Mouse (Mus musculus) natural killer cell, adult 2 months (primary cell): ENCODE measurements at regions not wholly inside any gene's neighbourhood (a gene's known extent, or its start where the extent isn't known, plus 50 kb on each side); places are given as distances from the start of the nearest gene placed in this dataset.

ENCODE experiments used
- DNase-seq, 2 experiments: peaks; one replicate each; pipeline ENCODE4 v3.0.0; 2022; ENCODE audit warnings: low spot score in 2 of 2

DNA sequence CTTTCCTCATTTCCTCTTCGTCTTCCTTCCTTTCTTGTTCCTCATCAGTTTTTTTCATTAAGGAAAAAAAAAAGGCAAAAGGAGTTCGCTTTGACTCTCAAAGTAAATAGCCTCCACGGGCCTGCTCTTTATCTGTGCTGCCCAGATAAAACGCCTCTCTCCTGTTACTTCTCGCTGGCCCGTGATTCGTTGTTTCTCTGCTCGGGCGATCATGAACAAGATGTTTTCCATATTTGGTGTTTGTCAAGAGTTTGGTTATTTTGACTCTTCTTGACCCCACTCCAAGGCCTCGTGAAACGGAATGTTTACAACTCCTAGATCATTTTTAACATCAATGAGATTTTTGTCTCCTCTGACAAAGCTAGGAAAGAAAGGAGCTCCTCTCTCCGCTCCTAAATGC, 288.4 kb upstream of the Atp5g3 start:
- no peak for DNase-seq

DNA sequence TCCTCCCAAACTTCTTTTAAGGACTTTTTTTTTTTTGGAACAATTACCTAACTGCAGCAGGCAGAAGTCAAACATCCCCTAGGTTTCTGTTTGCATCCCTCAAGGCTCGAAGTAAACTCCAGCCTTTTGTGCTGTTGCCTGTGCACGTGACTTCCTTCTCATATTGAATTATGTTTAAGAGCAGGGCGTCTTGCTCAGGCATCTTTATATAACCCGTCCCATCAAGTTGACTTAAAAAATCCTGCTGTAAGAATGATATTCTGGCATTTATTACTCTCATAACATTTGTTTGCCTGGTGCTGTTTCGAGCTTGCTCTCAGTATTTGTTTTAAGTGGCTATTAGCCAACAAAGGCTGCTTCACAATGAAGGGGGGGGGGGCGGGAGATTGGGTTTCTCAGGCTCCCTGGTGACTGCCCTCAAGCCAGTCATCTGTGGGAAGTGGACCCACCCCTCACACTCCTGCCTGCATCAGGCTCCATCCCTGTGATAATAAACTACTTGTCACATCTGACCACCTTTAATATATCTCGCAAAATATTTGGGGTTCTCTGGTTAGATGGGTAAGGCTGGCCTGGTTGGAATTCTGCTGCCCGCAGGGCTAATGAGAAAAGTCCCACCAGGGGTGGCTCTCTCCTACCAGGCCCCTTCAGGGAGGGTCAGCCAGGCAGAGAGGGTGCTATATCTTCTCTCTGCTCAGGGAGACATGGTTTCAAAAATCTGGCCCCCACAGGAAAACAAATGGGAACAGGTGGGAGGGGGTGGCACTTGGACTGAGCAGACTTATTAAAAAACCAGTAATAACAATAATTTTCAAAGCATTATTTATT, 277.1 kb upstream of the Atp5g3 start:
- no peak for DNase-seq

DNA sequence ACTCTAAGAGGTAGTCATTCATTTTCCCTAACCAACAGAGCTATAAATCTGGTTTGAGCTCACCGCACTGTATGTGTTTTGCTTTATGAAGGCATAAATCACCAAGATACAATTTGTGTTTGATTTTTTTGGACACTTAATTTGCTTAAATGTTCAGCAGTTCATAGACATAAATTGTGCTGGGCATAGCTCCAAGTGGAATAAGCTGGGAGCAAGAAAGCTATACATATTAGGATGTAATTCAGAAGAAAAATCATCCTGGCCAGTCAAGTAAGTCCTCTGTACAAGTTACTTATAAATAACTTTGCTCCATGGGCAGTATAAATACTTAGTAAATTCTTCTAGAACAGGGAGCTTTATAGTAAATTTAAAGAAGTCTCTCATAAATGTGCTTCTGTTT, 267.0 kb upstream of the Atp5g3 start:
- DNase-seq: no peak

DNA sequence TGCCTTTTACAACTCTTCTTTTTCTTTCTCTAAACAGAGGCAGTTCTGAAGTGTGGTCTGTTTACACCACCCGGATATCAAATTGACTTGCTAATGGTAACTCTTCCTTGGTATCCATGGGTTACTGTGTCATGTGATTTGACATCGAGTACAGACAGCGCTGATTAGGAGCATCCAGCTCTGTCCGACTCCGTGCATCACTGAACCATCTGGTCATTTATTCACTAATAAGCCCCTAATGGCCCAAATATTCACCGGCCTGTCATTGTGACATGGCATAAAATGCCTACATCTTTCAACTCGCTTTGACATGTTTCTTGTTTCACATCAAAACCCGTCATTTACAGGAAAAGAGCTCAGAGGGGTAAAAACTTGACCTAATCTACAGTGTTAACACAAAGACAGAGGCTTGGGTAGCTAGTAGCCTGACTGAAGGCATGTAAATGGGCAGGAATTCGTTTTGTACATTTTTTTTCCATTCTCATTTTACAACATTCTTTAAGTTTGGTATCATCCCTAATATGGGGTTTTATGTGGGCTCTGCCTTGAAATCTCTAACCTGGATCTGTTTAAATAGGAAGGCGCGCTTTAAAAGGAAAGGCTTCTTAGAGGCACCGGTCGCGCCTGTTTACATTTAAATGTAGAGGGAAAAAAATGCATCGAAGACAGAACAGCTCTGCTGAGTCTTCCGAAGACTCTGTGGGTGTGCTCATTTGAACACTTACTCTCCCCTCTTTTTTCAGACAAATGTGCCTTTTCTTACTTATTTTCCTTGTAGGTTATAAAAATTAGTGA, 257.8 kb upstream of the Atp5g3 start:
- no peak for DNase-seq

DNA sequence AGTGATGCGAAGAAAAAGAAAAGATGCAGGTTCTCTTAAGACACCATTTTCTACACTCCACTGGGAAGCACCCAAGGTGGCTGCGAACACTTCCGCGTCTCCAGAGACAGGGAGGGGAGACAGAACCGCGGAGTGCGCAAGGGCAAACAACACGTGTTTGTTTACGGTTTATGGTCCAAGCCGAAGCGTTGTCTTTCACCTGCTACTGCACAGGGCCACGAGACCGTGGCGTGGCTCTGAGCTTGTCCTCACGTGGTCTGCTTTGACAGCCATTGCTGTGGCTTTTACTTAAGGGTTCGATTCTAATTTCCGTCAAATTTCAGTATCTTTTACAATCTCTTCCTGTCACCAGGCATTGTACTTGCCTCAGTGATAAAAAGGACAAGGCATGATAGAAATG, 257.2 kb upstream of the Atp5g3 start:
- no peak for DNase-seq

DNA sequence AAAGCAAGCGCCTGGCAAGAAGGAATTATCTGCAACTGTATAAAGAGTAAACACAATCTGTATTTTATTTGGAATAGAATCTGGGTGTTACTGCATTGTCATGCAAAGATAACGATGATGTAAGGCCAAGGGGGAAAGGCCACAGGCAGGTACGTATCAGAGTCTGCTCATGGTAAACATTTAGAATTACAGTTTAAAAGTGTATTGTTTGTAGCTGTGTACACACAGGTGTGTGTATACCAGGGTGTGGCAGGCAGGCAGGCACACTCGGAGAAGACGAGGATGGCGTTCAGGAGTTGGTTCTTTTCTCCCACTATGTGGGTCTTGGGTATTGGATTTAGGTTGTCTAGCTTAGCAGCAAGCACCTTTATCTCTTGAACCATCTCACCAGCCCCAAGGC, 242.9 kb upstream of the Atp5g3 start:
- DNase-seq: no peak

DNA sequence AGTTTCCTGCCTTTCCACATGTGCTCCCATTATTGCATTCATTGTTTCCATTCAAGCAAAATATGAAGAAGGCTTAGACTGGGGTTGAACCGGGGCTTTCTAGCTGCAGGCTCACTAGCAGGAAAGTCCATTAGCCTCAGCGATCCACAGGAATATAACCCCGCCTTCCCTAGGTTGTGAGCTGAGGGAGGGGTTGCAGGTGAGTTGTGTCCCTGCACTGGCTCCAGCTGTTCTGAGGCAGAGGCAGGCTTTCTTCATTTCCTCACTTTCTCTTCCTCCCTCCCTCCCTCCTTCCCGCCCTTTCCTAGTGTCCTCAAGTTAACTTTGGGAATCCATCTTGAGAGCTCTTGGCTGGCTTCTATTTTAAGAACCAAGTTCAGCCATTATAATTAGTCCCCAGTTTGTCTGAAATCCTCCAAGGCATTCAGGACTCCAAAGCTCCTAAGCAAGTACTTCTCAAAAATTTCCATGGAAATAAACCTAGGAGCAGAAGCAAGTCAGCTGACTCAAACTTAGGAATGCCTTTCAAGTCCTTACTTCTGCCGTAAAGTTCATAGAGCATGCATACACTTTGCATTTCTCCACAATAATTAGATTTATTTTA, 242.2 kb upstream of the Atp5g3 start:
- no peak for DNase-seq

DNA sequence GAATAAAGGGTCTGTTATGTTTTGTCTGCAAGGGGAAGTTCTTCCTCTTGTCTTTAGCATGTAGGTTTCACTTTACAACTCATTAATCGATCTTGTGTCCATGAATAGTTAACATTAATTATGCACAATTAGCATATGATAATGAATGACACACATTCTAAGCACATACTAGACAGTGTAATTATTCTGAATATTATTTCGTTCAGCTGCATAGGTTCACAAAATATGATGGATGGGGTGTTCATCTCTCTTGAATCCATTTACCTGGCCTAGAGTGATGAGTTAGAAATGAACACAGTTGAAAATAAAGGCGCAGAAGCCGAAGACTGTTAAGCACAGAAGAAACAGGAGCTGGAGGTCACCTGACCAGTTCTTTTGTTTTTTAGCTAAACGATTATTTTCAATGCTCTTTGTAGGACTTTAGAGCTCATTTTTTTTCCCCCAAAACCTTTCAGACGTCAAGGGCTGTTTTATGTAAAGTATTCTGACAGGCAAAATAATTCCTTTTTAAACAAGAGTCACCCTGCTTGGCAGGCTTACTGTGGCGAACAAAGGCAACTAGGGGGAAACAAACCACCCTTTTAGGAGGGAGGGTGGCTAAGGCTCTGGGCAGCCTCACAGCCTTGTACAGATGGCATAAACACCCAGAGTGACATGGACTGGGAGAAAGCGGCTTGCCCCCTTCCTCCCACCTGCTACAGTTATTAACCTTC, 241.6 kb upstream of the Atp5g3 start:
- DNase-seq: no peak

DNA sequence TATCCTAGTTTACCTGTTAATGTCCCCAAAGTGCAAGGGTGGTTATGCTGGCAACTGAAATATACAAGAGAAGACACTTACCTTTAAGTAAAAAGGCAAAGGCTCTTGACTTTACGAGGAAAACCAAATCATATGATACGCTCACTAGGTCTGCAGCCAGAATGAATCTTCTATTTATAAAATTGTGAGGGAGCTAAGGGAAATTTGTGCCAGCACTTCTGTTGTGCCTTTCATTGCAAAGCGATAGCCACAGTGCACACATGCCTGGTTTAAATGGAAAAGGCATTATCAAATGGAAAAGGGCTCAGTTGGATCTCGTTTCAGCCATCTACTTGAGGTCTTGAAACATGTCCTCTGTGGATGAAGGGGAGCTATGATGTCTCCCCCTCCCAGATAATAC, 236.1 kb upstream of the Atp5g3 start:
- DNase-seq: no peak

DNA sequence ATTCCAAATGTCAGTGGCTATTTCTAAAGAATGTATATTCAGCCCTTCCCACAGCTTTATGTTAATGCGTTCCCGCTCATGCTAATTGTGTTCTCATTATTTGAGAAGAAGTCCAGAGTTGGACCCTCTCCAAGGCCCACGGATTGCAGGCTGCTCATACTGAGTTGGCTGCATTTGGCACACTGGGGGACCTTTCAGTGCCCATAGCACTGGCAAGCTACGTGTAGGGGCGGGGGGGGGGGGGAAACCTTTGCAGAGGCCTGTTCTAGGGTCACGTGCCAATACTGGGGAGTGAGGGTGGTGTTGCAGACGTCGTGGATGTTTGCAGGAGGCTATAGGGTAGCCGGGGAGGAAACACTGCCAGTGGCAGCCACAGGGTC, 225.5 kb upstream of the Atp5g3 start:
- DNase-seq: no peak

DNA sequence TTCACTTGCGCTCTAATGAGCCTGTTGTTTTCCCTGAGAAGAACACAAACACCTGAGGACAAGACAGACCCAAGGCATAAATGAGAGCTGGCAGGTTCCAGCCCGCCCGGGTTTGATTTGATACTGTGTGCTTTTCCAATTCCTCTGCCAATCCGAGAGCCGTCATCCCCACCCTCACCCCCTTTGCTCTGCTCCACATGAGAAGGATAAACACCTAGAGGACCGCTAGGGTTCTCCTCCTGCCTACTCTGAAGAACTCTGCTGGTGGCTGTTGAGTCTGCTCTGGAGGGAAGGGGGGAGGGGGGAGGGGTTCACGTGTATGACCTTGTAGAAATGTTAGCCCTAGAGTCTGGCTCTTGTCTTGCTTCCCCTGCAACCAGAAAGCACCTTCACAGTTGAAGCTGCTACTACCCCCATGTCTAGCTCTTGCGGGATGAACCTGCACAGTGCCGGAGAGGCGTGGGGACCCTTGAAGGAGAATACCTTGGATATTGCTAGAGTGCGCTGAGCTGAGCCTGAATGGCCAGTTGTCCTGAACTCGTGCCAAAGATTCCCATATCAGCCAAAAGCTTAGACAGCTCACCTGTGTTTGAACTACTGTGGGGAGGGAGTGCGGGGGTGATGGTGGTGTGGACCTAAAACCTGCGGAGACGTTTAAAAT, 225.0 kb upstream of the Atp5g3 start:
- DNase-seq: no peak

DNA sequence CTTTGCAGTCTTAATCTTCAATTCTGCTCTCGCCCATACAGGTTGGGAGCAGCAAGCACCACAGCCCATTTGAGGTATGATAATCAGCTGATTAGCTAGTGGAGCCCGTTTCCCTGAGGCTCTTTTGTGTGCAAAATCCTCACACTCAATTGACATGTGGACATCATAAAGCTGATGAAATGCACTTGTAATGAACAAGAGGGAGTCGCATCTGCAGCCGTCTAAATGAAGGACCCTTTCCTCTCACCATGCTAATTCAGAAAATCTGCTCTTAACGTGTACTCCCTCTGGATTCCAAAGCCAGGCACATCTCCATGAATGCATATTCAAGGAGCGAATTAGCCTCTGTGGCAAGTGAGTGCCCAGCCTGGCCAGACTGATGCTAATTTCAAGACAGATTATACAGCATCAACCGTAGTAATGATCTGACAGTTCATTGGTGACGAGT, 219.0 kb upstream of the Atp5g3 start:
- DNase-seq: no peak

DNA sequence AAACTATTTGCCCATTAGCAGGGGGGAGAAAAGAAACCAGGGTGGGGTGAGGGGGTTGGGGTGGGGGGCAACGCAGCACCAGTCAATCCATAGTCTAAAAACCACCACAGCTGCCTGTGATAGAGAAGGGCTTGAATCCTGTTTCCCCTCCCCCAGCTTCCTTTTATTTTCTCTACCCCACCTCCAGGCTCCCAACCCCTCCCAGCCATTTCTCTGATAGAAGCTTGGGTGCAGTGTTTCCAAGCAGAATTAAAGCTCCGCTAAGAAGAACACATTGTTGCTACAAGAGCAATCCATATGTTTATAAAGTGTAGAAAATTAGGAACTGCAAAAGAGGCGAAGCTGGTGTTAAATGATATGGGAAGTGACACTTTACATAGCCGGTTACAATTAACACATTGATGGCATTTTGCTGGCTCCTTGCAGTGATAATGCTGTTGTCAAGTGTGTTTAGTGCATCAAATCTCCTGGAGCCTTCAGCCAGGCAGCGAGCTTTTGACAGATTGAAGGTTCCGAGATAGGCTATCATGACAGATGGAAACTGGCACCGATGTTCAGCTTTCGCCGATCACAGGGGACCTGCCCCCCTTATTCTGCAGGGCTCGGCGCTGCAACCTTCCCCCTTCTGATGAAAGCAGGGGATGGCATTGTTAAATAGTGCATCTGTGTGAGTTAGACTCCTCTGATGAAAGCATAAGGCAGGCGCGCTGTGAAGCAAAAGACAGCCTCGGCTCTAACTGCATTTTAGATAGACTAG, 217.8 kb upstream of the Atp5g3 start:
- DNase-seq: no peak

DNA sequence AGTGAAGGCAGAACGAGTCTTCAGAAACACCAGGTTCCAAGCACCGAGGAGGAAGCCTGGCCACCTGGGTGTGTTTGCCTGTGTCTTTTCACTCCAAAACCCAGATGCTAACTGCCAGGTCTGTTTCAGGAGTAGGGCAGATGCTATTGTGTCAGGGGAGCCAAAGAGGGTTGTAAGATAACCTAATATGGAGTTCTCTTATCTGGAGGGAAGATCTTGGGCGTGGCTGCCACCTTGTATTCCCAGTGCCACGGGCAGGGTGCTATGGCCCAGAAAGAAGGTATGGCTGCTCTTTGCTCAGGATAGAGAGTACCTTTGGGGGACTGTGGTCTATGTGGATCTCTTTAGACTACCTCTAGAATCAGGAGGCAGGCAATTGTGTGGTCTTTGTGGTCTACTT, 216.0 kb upstream of the Atp5g3 start:
- no peak for DNase-seq

DNA sequence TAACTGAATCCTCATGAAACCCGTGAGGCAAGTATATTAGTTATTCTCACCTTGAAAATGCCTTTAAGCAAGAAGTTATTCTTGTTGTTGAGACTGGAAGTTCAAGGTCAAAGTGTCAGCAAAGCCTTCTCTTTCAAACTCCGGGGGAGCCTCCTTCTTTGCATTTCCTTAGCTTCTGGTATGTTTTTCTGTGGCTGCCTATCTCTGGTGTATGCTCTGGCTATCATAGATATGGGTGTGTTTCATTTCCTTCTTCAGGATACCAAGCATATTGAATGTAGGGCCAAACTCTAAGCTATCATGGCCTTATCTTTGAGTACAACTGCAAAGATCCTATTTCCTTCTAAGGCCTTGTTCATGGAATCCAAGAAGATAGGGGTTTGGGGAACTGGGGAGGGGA, 213.1 kb upstream of the Atp5g3 start:
- DNase-seq: no peak

DNA sequence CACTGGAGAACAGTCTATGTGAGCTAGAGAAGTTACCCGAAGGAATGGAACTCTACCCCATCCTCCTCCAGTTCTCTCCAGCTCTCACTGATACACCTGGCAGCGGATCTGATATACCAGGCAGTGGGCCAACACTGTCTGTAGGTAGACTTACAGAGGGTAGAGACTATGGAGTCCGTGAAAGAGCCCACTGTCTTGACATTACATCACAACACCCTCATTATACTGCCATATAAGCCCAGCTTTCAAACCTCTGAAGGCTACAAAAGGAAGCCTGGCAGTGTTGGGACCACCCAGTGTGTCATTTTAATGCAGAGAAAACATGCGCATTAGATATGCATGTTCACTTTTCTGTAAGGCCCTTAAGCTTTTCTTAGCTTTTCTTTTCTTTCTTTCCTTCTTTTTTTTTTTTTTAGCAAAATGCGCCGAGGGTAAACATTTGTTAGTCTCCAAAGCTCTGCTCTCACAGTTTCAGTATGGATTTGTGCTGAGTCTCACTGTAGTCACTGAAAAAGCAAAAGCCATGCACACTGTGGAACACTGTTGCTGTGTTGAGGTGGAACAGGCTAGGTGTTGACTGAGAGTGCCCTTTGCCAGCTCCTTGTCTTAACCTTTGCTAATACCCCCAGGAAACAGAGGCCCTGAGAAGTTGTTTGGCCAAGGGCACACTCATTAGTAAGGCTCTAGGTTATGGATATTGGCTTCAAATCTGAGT, 212.4 kb upstream of the Atp5g3 start:
- no peak for DNase-seq

DNA sequence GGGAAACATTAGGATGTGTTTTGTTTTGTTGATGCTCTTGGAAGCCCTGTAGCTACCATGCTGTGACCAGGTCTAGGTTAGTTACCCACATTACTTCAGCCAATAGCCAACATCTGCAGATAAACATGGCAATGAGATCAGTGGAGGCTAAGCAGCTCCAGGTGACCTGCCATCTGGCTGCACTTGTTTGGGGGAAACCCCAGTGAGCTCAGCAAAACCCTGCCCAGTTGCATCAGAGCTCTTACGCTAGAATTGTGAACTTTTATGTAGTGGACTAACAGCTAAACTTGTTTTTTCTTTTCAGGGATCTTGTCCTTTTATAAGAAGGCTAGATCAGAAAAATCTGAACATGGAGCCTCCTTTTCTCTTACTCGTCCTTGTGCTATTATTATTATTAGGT, 211.8 kb upstream of the Atp5g3 start:
- no peak for DNase-seq

DNA sequence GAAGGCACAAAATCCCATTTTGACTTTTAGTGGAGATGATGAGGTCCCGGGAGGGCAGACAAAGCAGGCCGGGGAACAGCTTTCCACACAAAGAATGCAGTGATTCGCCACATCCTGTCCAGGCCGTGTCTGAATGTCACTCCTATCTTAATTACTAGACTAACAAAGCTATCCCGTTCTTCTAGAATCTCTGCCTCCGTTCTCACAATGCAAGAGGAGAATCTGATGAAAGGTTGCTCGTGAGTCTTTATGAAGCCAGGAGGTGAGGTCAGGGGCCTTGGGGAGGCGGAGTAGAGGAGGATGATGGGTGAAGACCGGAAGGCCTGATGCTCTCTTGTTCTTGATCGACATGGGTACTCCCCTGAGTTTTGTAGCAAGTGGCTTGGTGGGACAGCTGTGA, 208.9 kb upstream of the Atp5g3 start:
- DNase-seq: no peak

DNA sequence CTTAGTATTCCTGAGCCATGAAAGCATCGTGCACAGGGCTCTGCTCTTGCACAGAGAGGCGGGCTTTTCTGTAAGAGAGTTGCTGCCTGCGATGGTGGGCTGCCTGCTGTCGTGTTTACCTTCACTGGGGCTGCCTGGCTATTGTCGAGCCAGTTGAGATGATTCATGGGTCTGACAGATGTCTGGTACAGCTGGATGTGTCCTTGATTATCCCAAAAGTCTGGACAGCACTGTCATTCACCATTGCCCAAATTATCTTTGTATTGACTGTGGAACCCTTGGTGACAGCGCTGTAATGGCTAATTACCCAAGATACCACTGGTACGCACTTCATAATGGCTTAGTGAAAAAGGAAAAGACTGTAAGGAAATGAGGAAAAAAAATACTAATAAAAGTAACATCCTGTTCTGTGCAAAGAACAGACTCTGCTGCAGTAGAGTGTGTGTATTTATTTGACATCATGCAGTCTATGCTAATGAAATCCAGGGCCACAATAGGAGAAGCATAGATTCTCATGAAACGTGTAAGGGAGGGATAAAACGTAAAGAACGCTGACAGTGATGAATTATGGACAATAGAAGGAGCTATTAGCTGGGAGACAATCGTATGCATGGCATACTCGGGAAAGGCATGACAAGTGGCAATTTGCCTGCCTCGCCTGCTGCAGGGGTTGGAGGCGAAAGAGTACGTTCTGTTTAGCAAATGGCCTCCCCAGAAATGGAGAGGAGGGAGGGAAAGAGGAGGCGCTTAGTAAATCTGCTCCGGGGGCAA, 208.2 kb upstream of the Atp5g3 start:
- DNase-seq: no peak

DNA sequence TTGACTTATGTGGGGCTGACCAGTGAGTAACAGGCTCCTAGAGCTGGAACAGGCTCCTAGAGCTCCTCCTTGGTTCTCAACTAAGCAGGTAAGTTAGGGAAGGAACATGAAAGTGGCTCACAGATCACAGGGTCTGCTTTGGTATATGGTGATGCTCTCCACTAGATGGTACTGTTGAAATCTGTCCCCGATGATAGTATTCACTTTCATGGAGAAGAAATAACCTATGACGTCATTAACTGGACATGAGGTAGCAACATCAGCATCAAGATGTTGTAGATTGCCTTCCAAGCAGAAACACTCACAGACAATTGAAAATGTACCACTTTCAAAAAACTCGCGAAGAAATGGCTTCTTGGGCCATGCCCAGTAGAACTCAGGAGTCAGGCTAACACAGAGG, 195.3 kb upstream of the Atp5g3 start:
- no peak for DNase-seq
